Mouse (Mus musculus) erythroblast, adult 5-6 weeks (primary cell): ENCODE data around the gene Pex11g. TPM values are rescaled to one million over a fixed set of nuclear protein-coding genes. Genes with fewer than 3 reads are reported as not detected.

Experiments used
- ATAC-seq: replicated peaks from 2 replicates; pipeline ENCODE4 v1.8.0; 2016; ENCODE audit warnings: moderate number of reproducible peaks, mild to moderate bottlenecking, moderate TSS enrichment, inconsistent platforms; ENCODE audit not compliant: poor library complexity, low FRiP score, severe bottlenecking
- total RNA-seq, 2 experiments: library from RNA; stranded (forward) in 1 of 2; stranded (reverse) in 1 of 2; fragments of 150-400 nt in 1 of 2; fragments of 200-764, 138-1000 nt in 1 of 2; gene quantifications; 2 replicates each; pipeline versions ENCODE4 v1.2.3 to v1.2.4; 2015 to 2017; ENCODE audit warnings: low replicate concordance in 2 of 2

Gene Pex11g
- total RNA-seq, 2 experiments from 2014 or later, result 0.09 to 9.2 TPM

GRCm38 (mm10) chr8:3482240-3482740 is 14.8 kb upstream of the Pex11g start:
- ATAC-seq, result no peak

DNA sequence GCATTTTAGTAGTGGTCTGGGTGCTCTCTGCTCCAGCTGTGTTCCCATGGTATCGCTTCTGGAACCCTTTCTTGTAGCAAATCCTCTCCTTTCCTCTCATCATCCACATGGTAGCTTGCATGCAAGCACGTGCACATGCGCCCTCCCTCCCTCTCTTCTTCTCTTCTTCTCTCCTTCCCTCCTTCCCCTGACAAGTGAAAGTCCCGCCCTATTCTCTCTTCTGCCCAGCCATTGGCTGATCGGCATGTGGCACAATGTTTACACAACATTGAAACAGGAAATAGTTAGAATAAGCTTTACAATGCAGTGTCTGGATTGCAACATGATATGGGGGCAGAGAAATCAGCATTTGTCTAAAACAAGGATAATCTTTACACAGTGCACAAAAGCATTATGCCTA is 14.1 kb upstream of the Pex11g start:
- no peak for ATAC-seq

- ATAC-seq, result no peak
Measured at GRCm38 (mm10) chr8:3480221-3480785, 12.8 kb upstream of the Pex11g start.

- ATAC-seq, result no peak
Measured at GRCm38 (mm10) chr8:3475715-3476429, 8.4 kb upstream of the Pex11g start.

DNA sequence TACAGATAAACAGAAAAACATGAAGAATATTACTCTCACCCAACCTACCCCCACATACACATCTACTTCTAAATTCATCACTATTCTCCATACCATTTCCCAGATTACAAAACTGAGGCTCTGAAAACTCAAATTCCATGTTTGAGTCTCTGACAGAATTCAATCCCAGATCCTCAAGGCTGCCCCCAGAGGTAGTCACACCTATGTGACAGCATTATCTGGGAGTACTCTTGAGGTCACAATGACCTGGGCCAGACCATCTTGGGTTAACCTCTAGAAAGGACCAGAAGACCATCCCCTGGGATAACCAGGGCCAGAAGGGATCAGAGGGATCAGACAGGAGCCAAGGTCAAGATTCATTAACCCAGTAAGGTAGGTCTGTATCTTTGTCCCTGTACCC is 3.1 kb upstream of the Pex11g start, which contains the start of gene Tex45:
Tex45 (plus strand) TSS at position 301 of the 400 bp plus-strand sequence.
- ATAC-seq, result no peak

DNA sequence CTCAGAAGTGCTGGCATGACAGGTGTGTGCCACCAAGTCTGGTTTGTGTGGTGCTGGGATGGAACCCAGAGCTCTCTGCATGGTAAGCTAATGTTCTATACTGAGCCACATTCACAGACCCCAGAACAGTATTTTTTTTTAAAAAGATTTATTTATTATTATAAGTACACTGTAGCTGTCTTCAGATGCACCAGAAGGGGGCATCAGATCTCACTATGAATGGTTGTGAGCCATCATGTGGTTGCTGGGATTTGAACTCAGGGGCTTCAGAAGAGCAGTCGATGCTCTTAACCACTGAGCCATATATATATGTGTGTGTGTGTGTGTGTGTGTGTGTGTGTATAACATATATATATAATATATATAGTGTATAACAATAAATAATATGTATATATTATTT is 1.4 kb upstream of the Pex11g start:
- no peak for ATAC-seq

- no peak for ATAC-seq
Measured at GRCm38 (mm10) chr8:3467886-3468545, 536 bp upstream of the Pex11g start.

DNA sequence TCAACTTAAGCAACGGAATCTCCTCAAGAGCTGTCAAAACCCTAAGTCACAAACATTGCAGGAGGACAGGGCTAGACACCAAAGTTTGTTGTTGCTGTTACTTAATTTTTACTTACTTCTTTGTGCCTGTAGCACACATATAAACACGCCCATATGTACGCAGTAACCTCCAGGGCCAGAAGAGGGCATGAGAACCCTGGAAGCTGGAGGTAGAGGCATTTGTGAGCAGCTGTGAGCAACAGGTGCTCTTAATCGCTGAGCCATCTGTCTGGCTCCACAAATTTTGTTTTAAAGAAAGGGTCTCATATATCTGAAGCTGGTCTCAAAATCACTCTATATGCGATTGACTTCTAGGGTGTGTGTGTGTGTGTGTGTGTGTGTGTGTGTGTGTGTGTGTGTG is 3.2 kb downstream of the Pex11g start:
- ATAC-seq, result 0 out of 2 replicates have a peak, but pooled peaks have one; percentile 39

- ATAC-seq, result no peak
Measured at GRCm38 (mm10) chr8:3463248-3463647, 4.2 kb downstream of the Pex11g start.

GRCm38 (mm10) chr8:3451992-3452391 is 15.5 kb downstream of the Pex11g start:
- ATAC-seq, result no peak

DNA sequence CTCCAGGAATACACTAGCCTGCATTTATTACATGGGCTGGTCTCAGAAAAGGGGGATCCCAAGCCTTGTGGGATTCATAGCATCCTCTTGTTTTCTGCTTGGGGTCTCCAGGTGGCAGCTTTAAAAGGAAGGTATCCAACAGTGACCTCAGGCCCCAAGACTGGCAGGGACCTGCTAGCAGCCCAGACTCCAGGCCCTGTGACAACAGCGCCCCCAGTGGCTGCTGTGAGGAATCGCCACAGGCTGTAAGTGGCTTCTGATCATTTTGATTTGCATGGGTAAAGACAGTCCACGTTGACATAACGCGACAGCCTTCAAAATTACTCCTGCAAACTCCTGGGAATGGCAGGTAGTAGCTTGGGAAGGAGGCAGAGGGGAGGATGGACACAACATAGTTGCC is 16.8 kb downstream of the Pex11g start:
- peak; percentile 57 for ATAC-seq

GRCm38 (mm10) chr8:3449226-3449625 is 18.3 kb downstream of the Pex11g start:
- ATAC-seq, result no peak

DNA sequence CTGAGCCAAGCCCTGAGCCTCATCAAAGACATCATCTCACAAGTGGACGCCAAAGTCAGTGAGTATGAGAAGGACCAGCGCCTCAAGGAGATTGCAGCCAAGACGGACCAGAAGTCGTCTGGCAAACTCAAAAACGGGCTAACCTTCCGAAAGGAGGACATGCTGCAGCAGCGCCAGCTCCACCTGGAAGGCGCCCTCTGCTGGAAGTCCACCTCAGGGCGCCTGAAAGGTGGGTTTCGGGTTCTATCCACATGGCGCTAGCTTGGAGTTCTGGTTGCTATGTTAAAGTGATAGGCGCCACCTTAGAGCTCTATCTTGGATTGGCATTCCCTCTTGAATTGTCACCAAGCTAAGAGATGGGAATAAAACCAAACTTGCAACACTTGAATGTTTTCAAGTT is 28.0 kb downstream of the Pex11g start:
- ATAC-seq, result no peak

GRCm38 (mm10) chr8:3436492-3436891 is 31.0 kb downstream of the Pex11g start:
- ATAC-seq, result no peak

GRCm38 (mm10) chr8:3431113-3431512 is 36.4 kb downstream of the Pex11g start:
- ATAC-seq, result no peak

- ATAC-seq, result no peak
Measured at GRCm38 (mm10) chr8:3429966-3430365, 37.5 kb downstream of the Pex11g start.

DNA sequence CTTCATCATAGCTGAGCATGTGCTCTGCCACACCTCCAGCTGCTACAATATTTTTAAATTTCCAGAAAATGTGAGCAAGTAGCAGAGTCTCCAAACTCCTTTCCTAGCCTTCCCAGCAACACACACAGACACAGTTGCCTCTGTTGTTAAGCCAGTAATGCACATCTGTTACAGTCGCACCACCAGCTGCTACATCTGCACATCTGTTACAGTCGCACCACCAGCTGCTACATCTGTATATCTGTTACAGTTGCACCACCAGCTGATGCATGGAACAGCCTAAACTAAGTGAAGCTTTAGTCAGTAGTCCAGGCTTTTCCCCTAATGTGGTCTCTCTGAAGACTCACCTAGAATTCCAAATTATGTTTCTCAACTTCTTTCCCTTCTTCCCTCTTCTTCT is 39.1 kb downstream of the Pex11g start:
- ATAC-seq, result no peak

- no peak for ATAC-seq
Measured at GRCm38 (mm10) chr8:3426211-3426610, 41.3 kb downstream of the Pex11g start.

DNA sequence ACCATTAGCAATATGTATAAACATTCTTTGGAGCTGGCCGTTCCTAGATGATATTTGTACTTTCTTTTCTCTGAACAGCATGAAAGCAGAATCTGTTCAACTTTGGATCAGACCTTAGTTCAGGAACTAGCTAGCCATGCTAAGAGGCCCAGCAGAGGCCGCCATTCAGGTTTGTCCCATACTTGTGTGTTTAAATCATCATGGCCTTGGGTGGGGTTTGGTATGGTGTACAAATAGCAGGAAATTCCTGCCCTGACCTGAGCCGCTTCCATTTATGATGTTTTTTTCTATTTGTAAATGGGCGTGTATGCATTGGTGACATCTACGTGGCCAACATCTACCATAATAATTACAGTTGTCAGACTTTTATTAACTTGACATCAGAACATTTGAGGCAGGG is 42.3 kb downstream of the Pex11g start:
- ATAC-seq, result no peak

DNA sequence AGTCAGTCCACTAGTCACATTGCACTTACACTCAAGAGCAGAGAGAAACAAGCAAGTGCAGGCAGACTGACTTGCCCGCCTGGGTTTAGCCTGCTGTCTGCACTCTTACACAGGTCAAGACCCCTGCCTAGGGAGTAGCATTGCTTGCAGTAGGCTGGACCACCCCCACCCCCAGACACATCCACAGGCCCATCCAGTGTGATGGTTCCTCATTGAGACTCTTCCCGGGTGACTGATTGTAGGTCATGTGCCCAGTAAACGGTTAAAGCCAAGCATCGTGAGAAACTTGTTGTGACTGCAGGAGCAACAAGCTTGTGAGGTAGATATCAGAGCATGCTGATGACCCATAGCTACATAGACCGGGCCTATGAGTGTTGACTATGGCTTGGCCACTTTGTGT is 46.0 kb downstream of the Pex11g start:
- ATAC-seq, result no peak

DNA sequence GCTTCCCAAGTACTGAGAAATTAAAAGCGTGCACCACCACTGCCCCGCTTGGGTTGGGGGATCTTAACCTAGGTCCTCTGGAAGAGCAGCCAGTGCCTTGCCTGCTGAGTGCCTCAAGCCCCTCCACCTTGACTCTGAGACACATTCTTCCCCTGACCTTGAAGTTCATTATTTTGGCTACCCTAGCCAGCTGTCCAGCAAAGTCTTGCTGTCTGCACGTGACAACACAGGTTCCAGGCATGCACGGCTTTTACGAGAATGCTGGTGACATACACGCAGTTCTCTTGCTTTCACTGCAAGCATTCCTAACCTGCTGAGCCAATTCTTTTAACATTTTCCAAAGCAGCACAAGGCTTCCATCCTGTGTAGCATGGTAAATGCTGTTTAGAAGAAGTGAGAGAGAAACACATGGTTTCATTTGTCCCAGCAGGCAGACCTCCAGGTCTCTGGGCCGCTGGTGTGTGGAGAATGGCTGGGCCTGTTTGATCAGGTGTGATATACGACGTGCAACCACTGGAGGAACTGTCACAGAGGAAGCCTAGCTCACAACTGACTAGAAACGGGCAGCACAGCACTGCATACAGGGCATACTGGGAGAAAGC is 47.3 kb downstream of the Pex11g start:
- no peak for ATAC-seq
